Mouse (Mus musculus): ENCODE measurements around the gene Zfhx3. TPM values are rescaled to one million over a fixed set of nuclear protein-coding genes. Genes with fewer than 3 reads are reported as not detected.
A peak's percentile ranks its signal among the peaks of the same experiment; 100 is the strongest.

Zfhx3 gene
- total and polyA plus RNA-seq, 2 experiments from 2014 or later, result 9.6 to 13.8 TPM

GRCm38 (mm10) chr8:108694516-108694915 is 752.1 kb downstream of the Zfhx3 start:
- H3K4me2 ChIP-seq (ENCODE audit: low read depth), result no peak overlapping the region
- TF ChIP-seq CTCF (IDR thresholded peaks at IDR 0.05; ENCODE audit: low read depth), result no peak
- H3K27ac ChIP-seq (ENCODE audit: low read depth, low read length), result no peak overlapping the region
- H3K27me3 ChIP-seq (ENCODE audit: insufficient read depth, low read length), result peaks cover 50% of the 10 kb centered on the region
- H3K36me3 ChIP-seq (ENCODE audit: insufficient read depth), result no peaks in the 10 kb centered on the region
- no peak overlapping the region for H3K9ac ChIP-seq
- 38% methylated on average over 6 of the region's 6 CpGs for WGBS
- DNase-seq, result no peak
- peaks cover 13% of the 10 kb centered on the region; the same call in 1 of the 2 replicates for H3K4me1 ChIP-seq (ENCODE audit: insufficient read depth)
- no peak for ATAC-seq
- no peak overlapping the region for H3K4me3 ChIP-seq (ENCODE audit: low read depth, low read length)
- H3K9me3 ChIP-seq (ENCODE audit: low read length), result no peaks in the 10 kb centered on the region

DNA sequence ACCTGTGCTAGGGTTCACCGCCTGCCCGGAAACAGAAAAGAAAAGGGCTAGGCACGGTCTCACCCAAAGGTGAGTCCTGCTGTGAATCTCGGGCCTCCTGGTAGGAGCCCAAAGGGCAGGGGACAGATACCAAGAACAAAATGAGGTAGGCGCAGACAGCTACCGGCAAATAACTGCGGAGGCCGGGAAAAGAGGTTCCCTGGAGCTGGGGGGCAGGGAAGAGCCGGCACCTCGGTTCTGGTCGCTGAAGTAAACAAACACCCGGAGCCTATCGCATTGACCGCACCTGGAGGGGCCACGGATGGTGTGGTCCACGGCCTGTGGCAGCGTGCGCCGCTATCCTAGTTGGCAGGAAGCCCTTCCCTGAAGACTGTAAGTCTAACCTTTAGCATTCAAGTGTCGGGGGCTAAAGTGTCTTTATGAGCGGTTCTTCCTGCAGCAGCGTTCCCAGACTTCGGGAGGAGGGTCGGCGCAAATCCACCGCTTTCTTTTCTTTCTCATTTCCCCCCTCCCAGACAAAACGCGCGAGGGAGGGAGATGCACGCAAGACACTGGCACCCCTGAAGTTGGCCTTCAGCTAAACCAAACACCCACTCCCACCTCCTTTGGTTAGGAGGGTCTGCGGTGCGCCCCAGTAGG is 752.9 kb downstream of the Zfhx3 start:
- ATAC-seq (no peak), DNase-seq (no peak)
- H3K9me3 ChIP-seq (ENCODE audit: low read length), result no peaks in the 10 kb centered on the region
- peak overlapping the region; percentile 30 for H3K4me2 ChIP-seq (ENCODE audit: low read depth)
- H3K36me3 ChIP-seq (ENCODE audit: insufficient read depth), result no peaks in the 10 kb centered on the region
- H3K4me3 ChIP-seq (ENCODE audit: low read depth, low read length), result no peak overlapping the region
- H3K27me3 ChIP-seq (ENCODE audit: insufficient read depth, low read length), result peaks cover 58% of the 10 kb centered on the region
- 0 out of 2 replicates have a peak overlapping the region, but pooled peaks have one; percentile 6 for H3K9ac ChIP-seq
- H3K4me1 ChIP-seq (ENCODE audit: insufficient read depth), result peaks cover 13% of the 10 kb centered on the region; the same call in 1 of the 2 replicates
- no peak overlapping the region for H3K27ac ChIP-seq (ENCODE audit: low read depth, low read length)
- no peak for TF ChIP-seq CTCF (IDR thresholded peaks at IDR 0.05; ENCODE audit: low read depth)
- 7% methylated on average over 31 of the region's 32 CpGs for WGBS

DNA sequence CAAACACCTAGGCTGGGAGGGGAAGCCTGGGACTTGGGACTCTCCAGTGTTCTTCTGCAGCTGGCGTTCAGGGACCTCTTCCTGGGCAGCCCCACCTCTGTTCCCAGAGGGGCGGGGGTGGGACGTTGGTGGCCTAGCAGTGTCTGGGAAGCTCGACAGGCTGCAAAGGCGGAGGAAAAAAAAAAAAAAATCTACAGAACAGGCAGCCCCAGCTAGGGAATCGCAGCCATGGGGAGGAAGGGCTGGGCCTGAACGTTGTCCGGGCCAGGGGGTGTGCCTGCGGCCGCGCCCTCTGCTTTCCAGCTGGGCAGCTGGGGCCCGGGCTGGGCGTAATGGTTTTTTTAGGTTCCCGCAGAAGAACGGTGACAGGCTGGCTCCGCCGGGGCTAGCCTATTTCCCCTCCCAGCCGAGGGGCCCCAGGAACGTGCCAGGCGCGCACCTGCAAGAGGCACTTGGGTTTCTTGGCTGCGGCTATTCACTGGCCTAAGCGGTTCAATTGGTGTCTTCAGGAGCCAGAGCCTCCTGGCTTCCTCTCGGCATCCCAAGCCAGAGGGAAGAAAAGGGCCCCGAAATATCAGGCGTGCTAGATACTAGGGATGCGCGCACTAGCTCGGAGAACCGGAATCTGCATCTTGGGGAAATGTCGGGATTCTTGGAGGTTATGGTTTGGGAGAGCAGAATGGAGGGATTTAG is 753.6 kb downstream of the Zfhx3 start:
- Histone ChIP-seq H3K27me3 (ENCODE audit: insufficient read depth, low read length) (peaks cover 60% of the 10 kb centered on the region), H3K9me3 (ENCODE audit: low read length) (no peaks in the 10 kb centered on the region), H3K4me2 (ENCODE audit: low read depth) (peak overlapping the region; percentile 30), H3K9ac (0 out of 2 replicates have a peak overlapping the region, but pooled peaks have one; percentile 6), H3K4me3 (ENCODE audit: low read depth, low read length) (peak overlapping the region; percentile 0; the same call in 1 of the 2 replicates), H3K4me1 (ENCODE audit: insufficient read depth) (peaks cover 11% of the 10 kb centered on the region; the same call in 1 of the 2 replicates), H3K27ac (ENCODE audit: low read depth, low read length) (no peak overlapping the region), H3K36me3 (ENCODE audit: insufficient read depth) (no peaks in the 10 kb centered on the region)
- TF ChIP-seq CTCF (IDR thresholded peaks at IDR 0.05; ENCODE audit: low read depth), result no peak
- ATAC-seq (no peak), DNase-seq (peak; percentile 53)
- 1% methylated on average over 30 of the region's 31 CpGs for WGBS

DNA sequence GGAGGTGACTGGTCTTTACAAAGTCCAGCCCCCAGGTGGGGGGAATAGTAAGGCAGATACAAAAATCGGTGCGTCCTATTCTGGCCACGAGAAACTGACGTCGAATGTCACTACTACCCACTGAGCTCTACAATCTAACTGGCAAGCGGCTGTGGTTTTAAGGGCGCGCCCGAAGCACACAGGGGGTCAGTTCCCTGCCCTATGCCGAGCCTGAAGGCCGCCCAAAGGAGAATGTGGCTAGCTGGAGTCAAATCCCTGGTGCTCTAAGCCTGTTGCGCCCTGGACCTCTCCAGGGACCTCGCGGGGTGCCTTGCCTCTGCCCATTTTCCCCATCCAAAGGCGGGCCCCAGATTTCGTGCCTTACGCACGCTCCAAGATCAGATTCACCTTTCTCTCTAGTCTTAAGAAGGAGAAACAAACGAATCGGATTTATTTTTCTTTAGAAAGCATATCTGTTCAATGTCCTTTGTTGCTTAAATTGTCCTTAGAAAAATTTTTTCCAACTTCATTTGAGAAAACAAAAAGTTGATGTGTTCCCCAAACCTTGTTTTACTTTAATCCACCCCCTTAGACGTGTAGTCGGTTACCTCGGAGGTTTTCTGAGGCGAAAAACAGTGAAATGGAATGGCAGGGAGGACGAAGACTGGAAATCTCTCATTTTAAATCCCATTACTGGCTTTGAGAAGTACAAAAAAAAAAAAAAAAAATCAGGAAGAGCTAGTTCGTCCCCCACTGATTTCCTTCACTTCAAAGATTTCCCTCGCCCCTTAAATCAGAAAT is 754.4 kb downstream of the Zfhx3 start:
- Histone ChIP-seq H3K9ac (no peak overlapping the region), H3K4me2 (ENCODE audit: low read depth) (peak overlapping the region; percentile 30; the same call in 1 of the 2 replicates), H3K4me1 (ENCODE audit: insufficient read depth) (peaks cover 4% of the 10 kb centered on the region; the same call in 1 of the 2 replicates), H3K4me3 (ENCODE audit: low read depth, low read length) (0 out of 2 replicates have a peak overlapping the region, but pooled peaks have one; percentile 0), H3K27me3 (ENCODE audit: insufficient read depth, low read length) (peaks cover 65% of the 10 kb centered on the region), H3K36me3 (ENCODE audit: insufficient read depth) (no peaks in the 10 kb centered on the region), H3K9me3 (ENCODE audit: low read length) (no peaks in the 10 kb centered on the region), H3K27ac (ENCODE audit: low read depth, low read length) (no peak overlapping the region)
- WGBS, result 3% methylated on average over 27 of the region's 27 CpGs
- no peak for ATAC-seq
- TF ChIP-seq CTCF (IDR thresholded peaks at IDR 0.05; ENCODE audit: low read depth), result no peak
- DNase-seq, result peak; percentile 50

GRCm38 (mm10) chr8:108697589-108697988 is 755.1 kb downstream of the Zfhx3 start:
- WGBS, result 2% methylated on average over 13 of the region's 13 CpGs
- H3K9me3 ChIP-seq (ENCODE audit: low read length), result no peaks in the 10 kb centered on the region
- peaks cover 4% of the 10 kb centered on the region; the same call in 1 of the 2 replicates for H3K4me1 ChIP-seq (ENCODE audit: insufficient read depth)
- no peak overlapping the region for H3K27ac ChIP-seq (ENCODE audit: low read depth, low read length)
- peaks cover 73% of the 10 kb centered on the region for H3K27me3 ChIP-seq (ENCODE audit: insufficient read depth, low read length)
- DNase-seq (peak; percentile 31), ATAC-seq (no peak)
- no peak for TF ChIP-seq CTCF (IDR thresholded peaks at IDR 0.05; ENCODE audit: low read depth)
- no peak overlapping the region for H3K4me2 ChIP-seq (ENCODE audit: low read depth)
- H3K9ac ChIP-seq, result no peak overlapping the region
- no peaks in the 10 kb centered on the region for H3K36me3 ChIP-seq (ENCODE audit: insufficient read depth)
- no peak overlapping the region for H3K4me3 ChIP-seq (ENCODE audit: low read depth, low read length)

DNA sequence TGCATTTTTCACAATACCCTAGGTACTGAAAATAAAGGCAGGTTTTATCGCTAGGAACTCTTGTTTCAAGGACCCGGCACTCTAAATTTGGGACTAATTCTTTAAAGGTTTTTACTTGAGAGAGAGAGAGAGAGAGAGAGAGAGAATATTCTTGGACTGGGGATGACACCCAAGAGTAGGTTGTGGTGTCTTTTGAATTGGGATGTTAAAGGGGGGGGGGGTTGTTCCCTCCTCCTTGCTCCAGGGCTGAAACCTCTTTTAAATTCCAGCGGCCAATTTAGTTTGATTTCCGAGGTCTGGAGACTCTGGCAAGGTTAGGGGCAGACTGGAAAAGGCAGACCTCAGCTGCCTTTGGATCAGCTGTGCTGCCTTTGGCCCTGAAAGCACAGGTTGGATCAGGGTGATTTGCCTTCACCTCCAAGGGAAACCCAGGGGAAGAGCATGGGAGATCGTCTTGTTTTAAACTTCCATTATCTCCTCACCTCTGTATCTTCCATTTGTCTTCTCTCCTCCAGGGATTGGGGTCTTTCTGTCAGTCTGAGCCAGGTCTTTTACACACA is 755.7 kb downstream of the Zfhx3 start:
- H3K4me2 ChIP-seq (ENCODE audit: low read depth), result no peak overlapping the region
- no peaks in the 10 kb centered on the region for H3K36me3 ChIP-seq (ENCODE audit: insufficient read depth)
- TF ChIP-seq CTCF (IDR thresholded peaks at IDR 0.05; ENCODE audit: low read depth), result no peak
- no peak for ATAC-seq
- H3K27me3 ChIP-seq (ENCODE audit: insufficient read depth, low read length), result peaks cover 72% of the 10 kb centered on the region
- H3K4me3 ChIP-seq (ENCODE audit: low read depth, low read length), result no peak overlapping the region
- DNase-seq, result peak; percentile 15
- WGBS, result 5% methylated on average over 5 of the region's 5 CpGs
- no peaks in the 10 kb centered on the region for H3K9me3 ChIP-seq (ENCODE audit: low read length)
- no peak overlapping the region for H3K27ac ChIP-seq (ENCODE audit: low read depth, low read length)
- H3K9ac ChIP-seq, result no peak overlapping the region
- peaks cover 4% of the 10 kb centered on the region; the same call in 1 of the 2 replicates for H3K4me1 ChIP-seq (ENCODE audit: insufficient read depth)
